Mouse (Mus musculus) heart, embryonic 11.5 days (tissue): ENCODE data around the gene Atn1. TPM values are rescaled to one million over a fixed set of nuclear protein-coding genes. Genes with fewer than 3 reads are reported as not detected.

ENCODE experiments used
- ATAC-seq: fragments of 200-750 bp; cut with Nextera tagmentation; replicated peaks from 2 replicates; pipeline ENCODE4 v1.8.0; 2017; ENCODE audit warnings: moderate library complexity; ENCODE audit not compliant: insufficient number of reproducible peaks, low FRiP score, low TSS enrichment
- H3K27ac ChIP-seq: fragments of 300-500 bp; sonication (generic); 2 replicates; pipeline ENCODE4 v1.5.1; 2014; ENCODE audit warnings: mild to moderate bottlenecking, low read depth, low read length
- H3K27me3 ChIP-seq: fragments of 300-500 bp; sonication (generic); 2 replicates; pipeline ENCODE4 v1.6.1; 2014; ENCODE audit warnings: mild to moderate bottlenecking, low read length, mixed read lengths; ENCODE audit not compliant: control insufficient read depth, insufficient read depth
- H3K36me3 ChIP-seq: fragments of 300-500 bp; sonication (generic); 2 replicates; pipeline ENCODE4 v1.6.1; 2014; ENCODE audit warnings: mild to moderate bottlenecking, low read length, moderate library complexity, mixed read lengths; ENCODE audit not compliant: control insufficient read depth, insufficient read depth
- H3K4me1 ChIP-seq: fragments of 300-500 bp; sonication (generic); 2 replicates; pipeline ENCODE4 v1.6.1; 2014; ENCODE audit warnings: low read length; ENCODE audit not compliant: control insufficient read depth, insufficient read depth
- H3K4me2 ChIP-seq: fragments of 300-500 bp; sonication (generic); 2 replicates; pipeline ENCODE4 v1.6.1; 2014; ENCODE audit warnings: mild to moderate bottlenecking, moderate library complexity
- H3K4me3 ChIP-seq: fragments of 300-500 bp; sonication (generic); 2 replicates; pipeline ENCODE4 v1.5.1; 2014; ENCODE audit warnings: low read depth, low read length
- H3K9ac ChIP-seq: fragments of 300-500 bp; sonication (generic); 2 replicates; pipeline ENCODE4 v1.6.1; 2014; ENCODE audit warnings: mild to moderate bottlenecking, low read depth, low read length, moderate library complexity
- H3K9me3 ChIP-seq: fragments of 300-500 bp; sonication (generic); replicated peaks from 2 replicates; pipeline ENCODE4 v1.6.1; 2016; ENCODE audit warnings: low read length; ENCODE audit not compliant: control insufficient read depth
- WGBS: fragments of 180-500 bp; shearing (Covaris S2); extraction: QIAGEN DNeasy Blood & Tissue Kit; methylation state at CpG from one replicate; pipeline ENCODE4 v1.1.7; 2014; ENCODE audit not compliant: insufficient replicate concordance; 5-methylcytosine and 5-hydroxymethylcytosine counted together
- polyA plus RNA-seq: library from polyadenylated mRNA; unstranded; fragments of >200 nt; fragmentation: Nextera tagmentation; extraction: Ambion mirVana; gene quantifications from 2 replicates; pipeline ENCODE4 v1.2.1, GENCODE M21; 2014

Gene Atn1
- polyA plus RNA-seq, 1 experiment from 2014 or later = 9.5 TPM

DNA sequence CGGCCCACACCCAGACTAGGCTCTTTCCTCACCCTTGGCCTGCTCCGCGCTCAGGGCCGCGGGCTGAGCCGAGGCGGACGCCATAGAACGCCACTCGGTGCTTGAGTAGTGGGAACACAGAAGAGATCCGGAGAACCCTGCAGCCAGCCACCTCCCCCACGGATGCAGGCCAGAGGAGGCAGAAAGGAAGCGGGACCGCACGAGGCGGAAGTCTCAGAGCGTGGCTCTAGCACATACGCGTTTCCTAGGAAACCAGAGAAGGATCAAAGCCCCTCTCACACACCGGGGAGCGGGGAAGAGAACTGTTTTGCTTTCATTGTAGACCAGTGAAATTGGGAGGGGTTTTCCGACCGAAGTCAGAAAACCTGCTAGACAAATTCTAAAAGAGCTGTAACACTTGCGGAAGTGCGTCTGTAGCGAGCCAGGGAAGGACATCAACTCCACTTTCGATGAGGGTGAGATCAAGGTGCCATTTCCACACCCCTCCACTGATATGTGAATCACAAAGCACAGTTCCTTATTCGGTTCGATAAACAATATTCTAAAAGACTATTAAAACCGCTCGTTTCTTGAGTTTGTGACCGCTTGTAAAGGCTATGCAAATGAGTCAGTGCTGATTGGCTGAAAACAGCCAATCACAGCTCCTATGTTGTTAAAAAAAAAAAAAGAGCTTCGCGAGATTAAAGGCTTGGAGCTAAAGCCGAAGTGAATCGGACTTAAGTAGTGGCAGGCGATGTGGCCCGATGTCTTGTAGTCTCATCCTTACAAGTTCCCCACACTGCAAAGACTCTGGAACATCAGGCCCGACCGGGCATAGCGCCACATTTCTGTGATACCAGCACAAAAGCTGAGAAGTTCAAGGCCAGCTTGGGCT is 15.2 kb downstream of the Atn1 start, which contains the start of gene Grcc10:
Gene Grcc10 (minus strand): TSS at position 487 of the 874 bp plus-strand sequence.
- Histone ChIP-seq H3K9ac (peak within 1 kb of the TSS; percentile 92), H3K4me1 (peaks cover 24% of the 10 kb centered on the region), H3K9me3 (no peaks in the 10 kb centered on the region), H3K27ac (peak within 1 kb of the TSS; percentile 99), H3K36me3 (peaks cover 3% of the 10 kb centered on the region; the same call in 1 of the 2 replicates), H3K4me2 (peak within 1 kb of the TSS; percentile 90), H3K27me3 (no peaks in the 10 kb centered on the region), H3K4me3 (peak within 1 kb of the TSS; percentile 61)
- peak; percentile 68 for ATAC-seq
- under 1% methylated on average over 41 of the region's 41 CpGs for WGBS

DNA sequence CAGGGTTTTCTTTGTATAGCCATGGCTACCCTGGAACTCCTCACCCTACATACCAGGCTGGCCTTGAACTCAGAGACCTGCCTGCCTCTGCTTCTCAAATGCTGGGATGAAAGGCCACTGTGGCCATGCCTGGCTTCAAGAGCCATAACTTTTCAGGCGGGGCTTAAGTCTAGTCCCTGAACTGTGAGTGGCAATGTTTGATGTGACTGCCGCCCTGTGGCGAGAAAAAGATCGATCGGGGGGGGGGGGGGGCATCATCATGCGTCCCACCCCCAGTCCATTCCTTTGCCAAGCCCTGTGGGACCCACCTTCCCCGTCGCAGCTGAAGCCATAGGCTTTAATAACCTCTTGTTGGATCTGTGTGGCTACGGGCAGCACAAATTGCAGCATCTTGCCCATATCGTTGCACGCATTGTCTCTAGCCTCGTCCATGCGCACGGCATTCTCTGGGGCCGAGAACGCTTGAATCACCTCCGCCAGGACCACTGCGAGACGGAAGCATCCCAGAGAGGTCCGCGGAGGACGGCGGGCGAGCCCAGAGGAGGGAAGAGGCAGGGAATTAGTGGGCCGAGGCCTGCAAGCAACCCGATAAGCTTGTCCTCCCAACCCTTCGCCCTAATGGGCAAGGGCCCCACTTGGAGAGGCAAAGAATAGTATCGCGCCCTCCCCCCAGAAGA is 16.0 kb downstream of the Atn1 start:
- peaks cover 24% of the 10 kb centered on the region for H3K4me1 ChIP-seq
- H3K27me3 ChIP-seq = no peaks in the 10 kb centered on the region
- no peaks in the 10 kb centered on the region for H3K9me3 ChIP-seq
- peak overlapping the region; percentile 92 for H3K9ac ChIP-seq
- peak overlapping the region; percentile 99 for H3K27ac ChIP-seq
- H3K4me2 ChIP-seq = peak overlapping the region; percentile 90
- WGBS = under 1% methylated on average over 29 of the region's 29 CpGs
- peaks cover 3% of the 10 kb centered on the region; the same call in 1 of the 2 replicates for H3K36me3 ChIP-seq
- peak; percentile 24 for ATAC-seq
- H3K4me3 ChIP-seq = peak overlapping the region; percentile 61

DNA sequence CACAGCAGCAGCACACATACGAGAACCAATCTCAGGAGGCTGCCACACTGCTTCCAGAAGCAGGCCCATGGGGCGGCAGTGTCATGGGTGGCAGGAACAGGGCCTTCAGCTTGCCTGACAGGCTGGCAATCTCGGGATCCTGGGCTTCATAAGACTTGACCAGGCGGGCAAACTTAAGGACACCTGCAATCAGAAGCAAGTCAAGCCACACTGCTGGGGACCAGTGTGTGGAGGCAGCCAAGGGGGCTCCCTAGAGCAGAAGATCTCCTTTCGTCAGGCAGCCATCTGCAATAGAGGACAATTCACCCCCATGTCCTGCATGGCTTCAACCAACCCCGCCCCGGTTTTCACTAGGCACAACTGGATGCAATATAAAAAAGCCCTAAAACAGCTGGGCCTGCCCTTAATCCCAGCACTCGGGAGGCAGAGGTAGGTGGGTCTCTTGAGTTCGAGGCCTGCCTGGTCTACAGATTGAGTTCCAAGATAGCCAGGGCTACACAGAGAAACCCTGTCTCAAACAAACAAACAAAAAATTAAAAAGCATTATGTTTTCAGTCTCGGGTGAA is 17.0 kb downstream of the Atn1 start:
- Histone ChIP-seq H3K4me3 (no peak overlapping the region), H3K4me2 (no peak overlapping the region; the same call in 1 of the 2 replicates), H3K27me3 (no peaks in the 10 kb centered on the region), H3K27ac (no peak overlapping the region), H3K9me3 (no peaks in the 10 kb centered on the region), H3K9ac (no peak overlapping the region), H3K36me3 (peaks cover 3% of the 10 kb centered on the region; the same call in 1 of the 2 replicates), H3K4me1 (peaks cover 17% of the 10 kb centered on the region)
- 83% methylated on average over 10 of the region's 10 CpGs for WGBS
- ATAC-seq = no peak

DNA sequence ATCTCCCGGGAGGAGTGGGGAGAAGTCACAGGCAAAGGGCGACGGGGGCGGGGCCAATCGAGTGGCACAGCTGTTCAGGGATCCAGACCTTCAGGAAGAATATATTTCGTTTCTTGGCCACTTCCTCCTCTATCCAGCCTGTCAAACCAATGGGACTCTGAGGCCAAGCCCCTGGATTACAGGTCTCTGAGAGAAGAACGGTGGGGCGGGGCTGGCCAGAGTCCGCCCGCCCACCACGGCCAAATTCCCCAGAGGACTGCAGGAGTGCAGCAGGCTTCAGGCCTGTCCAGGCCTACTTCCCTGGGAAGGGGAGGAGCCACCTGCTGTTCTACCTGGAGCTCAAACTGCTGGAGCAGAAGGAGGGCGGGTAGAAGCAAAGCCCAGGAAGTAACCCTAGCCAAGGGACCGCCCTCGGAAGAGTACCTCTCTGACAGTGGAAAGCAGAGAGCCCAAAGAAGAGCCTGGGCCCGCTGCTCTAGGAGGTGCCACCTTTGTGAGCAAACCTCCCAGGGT is 17.8 kb downstream of the Atn1 start, which contains the start of gene Ptpn6:
Gene Ptpn6 (minus strand): TSS at position 204 of the 513 bp plus-strand sequence.
- peak within 1 kb of the TSS; percentile 37 for H3K4me2 ChIP-seq
- ATAC-seq = no peak
- no peaks in the 10 kb centered on the region for H3K27me3 ChIP-seq
- H3K9me3 ChIP-seq = no peaks in the 10 kb centered on the region
- peaks cover 3% of the 10 kb centered on the region; the same call in 1 of the 2 replicates for H3K36me3 ChIP-seq
- peaks cover 17% of the 10 kb centered on the region for H3K4me1 ChIP-seq
- no peak within 1 kb of the TSS for H3K27ac ChIP-seq
- H3K4me3 ChIP-seq = no peak within 1 kb of the TSS
- H3K9ac ChIP-seq = peak within 1 kb of the TSS; percentile 54; the same call in 1 of the 2 replicates
- 31% methylated on average over 15 of the region's 15 CpGs for WGBS

- no peaks in the 10 kb centered on the region; the same call in 1 of the 2 replicates for H3K36me3 ChIP-seq
- H3K4me1 ChIP-seq = peaks cover 22% of the 10 kb centered on the region
- no peak overlapping the region for H3K4me2 ChIP-seq
- H3K27me3 ChIP-seq = no peaks in the 10 kb centered on the region
- H3K4me3 ChIP-seq = no peak overlapping the region
- no peak for ATAC-seq
- H3K9ac ChIP-seq = no peak overlapping the region
- no peak overlapping the region for H3K27ac ChIP-seq
- no peaks in the 10 kb centered on the region for H3K9me3 ChIP-seq
- 87% methylated on average over 11 of the region's 11 CpGs for WGBS
Measured at GRCm38 (mm10) chr6:124737040-124737439, 19.3 kb downstream of the Atn1 start.

DNA sequence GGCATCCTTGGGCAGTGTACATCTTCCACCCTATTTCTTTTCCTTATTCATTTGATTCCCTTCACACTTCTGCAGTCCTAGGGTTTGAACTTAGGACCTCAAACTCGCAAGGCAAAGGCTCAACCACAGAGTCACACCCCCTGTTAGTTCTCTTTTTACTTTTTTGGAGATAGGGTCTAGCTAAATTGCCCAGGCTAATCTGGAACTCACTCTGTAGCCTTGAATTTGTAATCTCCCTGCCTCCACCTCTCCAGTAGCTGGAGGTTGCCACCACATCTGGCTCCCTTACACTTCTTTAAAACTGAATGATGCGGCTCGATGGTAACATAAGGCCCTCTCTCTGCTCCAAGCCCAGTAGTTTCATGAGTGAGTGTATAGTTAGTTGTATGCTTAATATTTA is 21.9 kb downstream of the Atn1 start:
- Histone ChIP-seq H3K27me3 (no peaks in the 10 kb centered on the region), H3K4me3 (no peak overlapping the region), H3K27ac (no peak overlapping the region), H3K4me2 (no peak overlapping the region), H3K4me1 (peaks cover 14% of the 10 kb centered on the region), H3K9ac (no peak overlapping the region), H3K36me3 (no peaks in the 10 kb centered on the region; the same call in 1 of the 2 replicates), H3K9me3 (no peaks in the 10 kb centered on the region)
- 86% methylated on average over 3 of the region's 3 CpGs for WGBS
- no peak for ATAC-seq

DNA sequence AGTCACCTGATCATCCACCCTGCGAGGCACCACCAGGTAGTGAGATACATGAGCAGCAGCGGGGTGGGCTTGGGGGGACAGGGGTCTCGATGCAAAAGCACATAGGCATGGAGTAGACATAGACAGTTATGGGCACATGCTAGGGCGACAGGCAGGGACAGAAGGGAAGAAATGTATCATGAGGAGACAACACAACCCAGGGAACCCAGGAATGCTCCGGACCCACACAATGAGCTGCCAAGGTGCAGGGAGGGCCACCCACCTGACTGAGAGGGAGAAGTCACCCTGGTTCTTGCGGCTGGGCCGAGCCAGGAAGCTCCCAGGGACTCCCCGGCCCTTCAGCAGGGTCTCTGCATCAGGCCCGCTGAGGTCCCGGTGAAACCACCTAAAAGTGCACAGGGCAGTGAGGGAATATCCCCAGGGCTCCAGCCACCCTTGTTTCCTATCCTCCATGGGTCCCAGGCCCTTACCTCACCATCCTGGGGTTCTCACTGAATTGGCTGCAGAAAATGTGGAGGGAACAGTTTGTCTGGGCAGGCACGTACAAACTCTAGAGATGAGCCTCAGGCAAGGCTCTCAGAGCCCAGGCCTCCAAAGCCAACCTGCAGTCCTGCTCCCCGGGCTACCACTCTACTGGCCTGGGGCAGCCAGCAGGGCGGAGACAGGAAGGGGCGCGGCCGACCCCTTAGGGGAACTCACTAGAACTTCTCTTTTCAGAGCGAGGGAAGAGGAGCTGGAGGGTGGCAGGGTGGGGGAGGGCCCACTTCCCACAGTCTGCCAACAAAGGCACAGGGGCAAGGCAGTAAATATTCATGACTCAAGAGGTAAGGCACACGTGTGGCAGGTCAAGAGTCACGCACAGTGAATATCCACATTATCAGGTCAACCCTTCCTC is 23.6 kb downstream of the Atn1 start:
- H3K9me3 ChIP-seq = no peaks in the 10 kb centered on the region
- H3K27me3 ChIP-seq = no peaks in the 10 kb centered on the region
- H3K4me3 ChIP-seq = no peak overlapping the region
- 0 out of 2 replicates have a peak, but pooled peaks have one; percentile 32 for ATAC-seq
- H3K27ac ChIP-seq = no peak overlapping the region
- peak overlapping the region; percentile 34; the same call in 1 of the 2 replicates for H3K9ac ChIP-seq
- H3K4me2 ChIP-seq = no peak overlapping the region; the same call in 1 of the 2 replicates
- WGBS = 52% methylated on average over 19 of the region's 19 CpGs
- peaks cover 6% of the 10 kb centered on the region; the same call in 1 of the 2 replicates for H3K4me1 ChIP-seq
- no peaks in the 10 kb centered on the region for H3K36me3 ChIP-seq
